Mouse (Mus musculus) liver, embryonic 11.5 days (tissue): Measurements from ENCODE around the gene Capn1. TPM values are rescaled to one million over a fixed set of nuclear protein-coding genes. Genes with fewer than 3 reads are reported as not detected.

Experiments
- ATAC-seq: fragments of 200-750 bp; cut with Nextera tagmentation; replicated peaks from 2 replicates; pipeline ENCODE4 v1.8.0; 2017; ENCODE audit warnings: moderate number of reproducible peaks, mild to moderate bottlenecking, moderate TSS enrichment, moderate library complexity; ENCODE audit not compliant: low FRiP score
- DNase-seq: peaks from one replicate; pipeline ENCODE4 v3.0.0-alpha.2; 2017; ENCODE audit warnings: low spot score
- H3K27ac ChIP-seq: fragments of 300-500 bp; sonication (generic); 2 replicates; pipeline ENCODE4 v1.5.1; 2014; ENCODE audit warnings: mild to moderate bottlenecking, low read depth, low read length, control low read depth
- H3K27me3 ChIP-seq: fragments of 300-500 bp; sonication (generic); replicated peaks from 2 replicates; pipeline ENCODE4 v1.6.1; 2014; ENCODE audit warnings: low read length, mixed read lengths; ENCODE audit not compliant: control insufficient read depth, insufficient read depth
- H3K36me3 ChIP-seq: fragments of 300-500 bp; sonication (generic); 2 replicates; pipeline ENCODE4 v1.6.1; 2014; ENCODE audit warnings: mild to moderate bottlenecking, low read length, moderate library complexity, mixed read lengths; ENCODE audit not compliant: control insufficient read depth, insufficient read depth
- H3K4me1 ChIP-seq: fragments of 300-500 bp; sonication (generic); replicated peaks from 2 replicates; pipeline ENCODE4 v1.6.1; 2014; ENCODE audit warnings: low read length, mixed read lengths; ENCODE audit not compliant: control insufficient read depth, insufficient read depth
- H3K4me2 ChIP-seq: fragments of 300-500 bp; sonication (generic); 2 replicates; pipeline ENCODE4 v1.6.1; 2014; ENCODE audit warnings: mild to moderate bottlenecking, control low read depth, moderate library complexity
- H3K4me3 ChIP-seq: fragments of 300-500 bp; sonication (generic); 2 replicates; pipeline ENCODE4 v1.5.1; 2014; ENCODE audit warnings: low read depth, low read length, control low read depth
- H3K9ac ChIP-seq: fragments of 300-500 bp; sonication (generic); 2 replicates; pipeline ENCODE4 v1.6.1; 2014; ENCODE audit warnings: low read depth, low read length, control low read depth
- H3K9me3 ChIP-seq: fragments of 300-500 bp; sonication (generic); 2 replicates; pipeline ENCODE4 v1.6.1; 2016; ENCODE audit warnings: low read length, inconsistent platforms, mixed read lengths; ENCODE audit not compliant: control insufficient read depth
- WGBS: fragments of 180-500 bp; shearing (Covaris S2); extraction: QIAGEN DNeasy Blood & Tissue Kit; methylation state at CpG from one replicate; pipeline ENCODE4 v1.1.7; 2014; 5-methylcytosine and 5-hydroxymethylcytosine counted together
- polyA plus RNA-seq: library from polyadenylated mRNA; unstranded; fragments of >200 nt; fragmentation: Nextera tagmentation; extraction: Ambion mirVana; gene quantifications from 2 replicates; pipeline ENCODE4 v1.2.1, GENCODE M21; 2014

The Capn1 gene
- polyA plus RNA-seq, 1 experiment from 2014 or later = 25.2 TPM

DNA sequence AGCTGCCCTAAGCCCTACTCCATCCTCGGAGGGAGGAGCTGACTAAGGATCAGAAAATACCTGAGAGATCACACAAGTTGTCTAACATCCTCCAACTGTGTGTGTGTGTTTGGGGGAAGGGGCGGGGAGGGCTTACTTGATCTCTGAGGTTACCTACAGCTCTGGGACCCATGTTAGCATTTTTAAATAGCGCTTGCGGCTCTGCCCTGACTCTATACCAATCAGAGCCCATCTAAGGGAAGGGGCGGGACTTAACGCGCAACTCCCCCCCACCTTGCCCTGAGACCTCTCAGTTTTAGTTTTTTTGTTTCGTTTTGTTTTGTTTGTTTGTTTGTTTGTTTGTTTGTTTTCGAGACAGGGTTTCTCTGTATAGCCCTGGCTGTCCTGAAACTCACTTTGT lies 13.7 kb upstream of the Capn1 start:
- H3K4me1 ChIP-seq = no peaks in the 10 kb centered on the region
- no peak overlapping the region for H3K27ac ChIP-seq
- no peaks in the 10 kb centered on the region for H3K36me3 ChIP-seq
- no peaks in the 10 kb centered on the region; the same call in 1 of the 2 replicates for H3K27me3 ChIP-seq
- no peak overlapping the region for H3K9ac ChIP-seq
- no peaks in the 10 kb centered on the region for H3K9me3 ChIP-seq
- WGBS = 72% methylated on average over 9 of the region's 9 CpGs
- H3K4me2 ChIP-seq = no peak overlapping the region
- H3K4me3 ChIP-seq = no peak overlapping the region
- DNase-seq = no peak
- no peak for ATAC-seq

DNA sequence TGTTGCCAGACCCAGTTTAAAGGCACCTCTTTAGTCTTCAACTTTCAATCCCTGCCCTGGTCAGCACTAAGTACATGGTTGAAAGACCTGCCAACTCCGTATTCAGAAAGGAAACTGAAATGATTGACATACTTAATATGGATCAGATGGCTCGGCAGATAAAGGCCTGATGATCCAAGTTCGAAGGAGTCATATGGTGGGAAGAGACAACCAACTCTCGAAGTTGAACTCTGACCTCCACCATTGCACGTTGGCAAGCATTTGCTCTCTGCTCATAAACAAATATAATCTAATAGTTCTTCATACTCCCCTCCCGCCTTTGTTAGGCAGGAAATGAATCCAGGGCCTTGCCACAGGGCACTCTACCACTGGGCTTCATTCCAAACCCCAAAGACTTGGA lies 13.3 kb upstream of the Capn1 start:
- DNase-seq = no peak
- no peak overlapping the region for H3K9ac ChIP-seq
- H3K27me3 ChIP-seq = no peaks in the 10 kb centered on the region; the same call in 1 of the 2 replicates
- no peak for ATAC-seq
- H3K4me2 ChIP-seq = no peak overlapping the region
- H3K4me1 ChIP-seq = no peaks in the 10 kb centered on the region
- H3K9me3 ChIP-seq = no peaks in the 10 kb centered on the region
- H3K4me3 ChIP-seq = no peak overlapping the region
- H3K27ac ChIP-seq = no peak overlapping the region
- WGBS = 81% methylated on average over 6 of the region's 6 CpGs
- H3K36me3 ChIP-seq = no peaks in the 10 kb centered on the region

DNA sequence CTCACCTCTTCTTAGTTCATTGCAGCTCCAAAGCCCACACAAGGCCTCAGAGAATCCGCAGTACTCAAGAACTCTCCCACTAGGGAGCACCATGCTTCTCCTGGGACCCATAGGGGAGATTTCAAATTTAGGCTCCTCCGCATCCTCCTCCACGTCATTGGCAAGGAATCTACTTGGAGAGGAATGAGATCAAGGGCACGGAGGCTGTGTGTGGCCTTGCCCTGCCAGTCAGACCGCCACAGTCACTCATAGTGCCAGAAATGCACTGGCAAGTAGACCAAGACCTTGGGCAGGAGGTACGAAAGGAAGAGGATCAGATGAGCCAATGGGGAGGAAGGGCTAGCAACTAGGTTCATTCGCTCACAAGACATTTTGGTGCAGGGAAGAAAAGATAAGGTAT lies 8.2 kb upstream of the Capn1 start:
- H3K4me1 ChIP-seq = peaks cover 6% of the 10 kb centered on the region
- WGBS = 81% methylated on average over 7 of the region's 7 CpGs
- H3K27ac ChIP-seq = no peak overlapping the region
- no peaks in the 10 kb centered on the region for H3K27me3 ChIP-seq
- ATAC-seq = no peak
- no peak overlapping the region for H3K9ac ChIP-seq
- no peak overlapping the region for H3K4me3 ChIP-seq
- DNase-seq = no peak
- no peaks in the 10 kb centered on the region for H3K36me3 ChIP-seq
- no peak overlapping the region for H3K4me2 ChIP-seq
- no peaks in the 10 kb centered on the region for H3K9me3 ChIP-seq

DNA sequence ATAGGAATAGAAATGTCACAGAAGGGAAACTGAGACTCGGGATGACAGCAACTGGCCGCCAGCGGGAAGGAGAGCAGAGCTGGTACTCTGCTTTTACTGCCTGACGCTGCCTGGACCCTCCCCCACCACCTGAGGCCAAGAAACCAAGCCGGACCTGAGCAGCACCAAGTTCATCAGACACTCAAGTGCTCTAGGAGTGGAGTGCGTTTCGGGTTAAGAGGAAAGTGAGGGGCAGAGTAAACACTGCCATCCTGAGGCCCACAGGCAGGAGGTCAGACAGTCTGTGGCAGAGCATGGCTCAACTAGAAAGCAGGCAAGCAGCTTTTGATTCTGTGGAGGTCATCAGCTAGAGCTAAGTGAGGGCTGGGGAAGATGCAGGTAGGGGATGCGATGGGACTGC lies 7.4 kb upstream of the Capn1 start:
- H3K4me1 ChIP-seq = peaks cover 13% of the 10 kb centered on the region
- DNase-seq (no peak), ATAC-seq (no peak)
- H3K9me3 ChIP-seq = no peaks in the 10 kb centered on the region
- no peak overlapping the region for H3K4me3 ChIP-seq
- no peak overlapping the region for H3K4me2 ChIP-seq
- 61% methylated on average over 8 of the region's 8 CpGs for WGBS
- no peak overlapping the region for H3K27ac ChIP-seq
- no peaks in the 10 kb centered on the region for H3K36me3 ChIP-seq
- no peaks in the 10 kb centered on the region for H3K27me3 ChIP-seq
- no peak overlapping the region for H3K9ac ChIP-seq

GRCm38 (mm10) chr19:6020276-6020675 lies 4.6 kb upstream of the Capn1 start:
- no peaks in the 10 kb centered on the region for H3K36me3 ChIP-seq
- 0 out of 2 replicates have a peak, but pooled peaks cover 4% of the 10 kb centered on the region for H3K27me3 ChIP-seq
- H3K4me1 ChIP-seq = peaks cover 29% of the 10 kb centered on the region
- DNase-seq (no peak), ATAC-seq (no peak)
- H3K4me2 ChIP-seq = no peak overlapping the region
- no peaks in the 10 kb centered on the region for H3K9me3 ChIP-seq
- 40% methylated on average over 3 of the region's 3 CpGs for WGBS
- no peak overlapping the region for H3K4me3 ChIP-seq
- no peak overlapping the region for H3K27ac ChIP-seq
- H3K9ac ChIP-seq = no peak overlapping the region

DNA sequence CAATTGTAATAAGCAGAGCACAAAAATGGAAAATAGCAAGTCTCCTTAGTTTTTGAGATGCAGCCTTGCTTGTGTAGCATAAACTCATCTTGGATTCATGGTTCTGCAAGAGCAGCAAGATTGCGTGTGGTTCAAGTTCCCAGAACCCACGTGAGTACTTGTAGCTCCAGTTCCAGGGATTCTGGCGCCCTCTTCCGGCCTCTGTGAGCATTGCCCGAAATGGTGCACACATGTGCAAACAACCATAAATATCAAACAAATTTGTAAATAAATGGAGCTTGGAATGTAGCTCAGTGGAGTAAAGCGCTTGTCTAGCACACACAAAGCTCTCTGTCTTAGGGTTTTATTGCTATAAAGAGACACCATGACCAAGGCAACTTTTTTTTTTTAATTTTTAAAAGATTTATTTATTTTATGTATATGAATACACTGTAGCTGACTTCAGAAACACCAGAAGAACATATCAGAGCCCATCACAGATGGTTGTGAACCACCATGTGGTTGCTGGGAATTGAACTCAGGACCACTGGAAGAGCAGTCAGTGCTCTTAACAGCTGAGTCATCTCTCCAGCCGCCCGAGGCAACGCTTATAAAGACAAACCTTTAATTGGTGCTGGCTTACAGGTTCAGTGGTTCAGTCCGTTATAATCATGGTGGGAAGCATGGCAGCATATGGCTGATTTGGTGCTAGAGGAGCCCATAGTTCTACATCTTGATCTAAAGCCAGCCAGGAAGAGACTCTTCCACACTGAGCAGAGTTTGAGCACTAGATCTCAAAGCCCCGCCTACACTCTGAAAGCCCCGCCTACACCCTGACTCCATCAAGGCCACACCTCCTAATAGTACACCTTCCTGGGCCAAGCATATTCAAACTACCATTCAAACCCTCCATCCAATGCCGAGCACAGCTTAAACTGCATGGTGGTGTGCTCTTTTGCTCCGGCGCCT lies 2.7 kb upstream of the Capn1 start:
- H3K4me2 ChIP-seq = peak overlapping the region; percentile 47
- H3K4me3 ChIP-seq = peak overlapping the region; percentile 31; the same call in 1 of the 2 replicates
- H3K36me3 ChIP-seq = no peaks in the 10 kb centered on the region
- peaks cover 38% of the 10 kb centered on the region for H3K4me1 ChIP-seq
- no peaks in the 10 kb centered on the region for H3K9me3 ChIP-seq
- 0 out of 2 replicates have a peak overlapping the region, but pooled peaks have one; percentile 22 for H3K9ac ChIP-seq
- WGBS = 24% methylated on average over 15 of the region's 15 CpGs
- ATAC-seq (peak; percentile 52), DNase-seq (peak; percentile 78)
- H3K27ac ChIP-seq = peak overlapping the region; percentile 16; the same call in 1 of the 2 replicates
- 0 out of 2 replicates have a peak, but pooled peaks cover 4% of the 10 kb centered on the region for H3K27me3 ChIP-seq

DNA sequence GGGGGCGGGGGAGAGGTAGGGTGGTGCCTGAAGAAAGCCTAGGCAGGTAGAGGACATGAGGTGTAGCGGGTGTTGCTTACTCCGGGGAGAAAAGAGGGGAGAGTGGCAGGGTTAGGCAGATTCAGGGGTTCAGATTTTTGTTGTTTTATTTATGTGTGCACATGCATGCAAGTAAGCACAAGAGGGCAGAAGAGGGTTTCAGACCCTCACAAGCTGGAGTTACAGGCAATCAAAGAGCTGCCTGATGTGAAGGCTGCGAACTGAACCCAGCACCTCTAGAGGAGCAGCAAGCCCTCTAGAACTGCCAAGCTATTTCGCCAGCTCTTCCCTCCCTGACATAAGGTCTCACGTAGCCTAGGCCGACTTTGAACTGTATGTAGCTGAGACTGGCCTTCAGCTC lies 835 bp upstream of the Capn1 start:
- H3K27me3 ChIP-seq = 0 out of 2 replicates have a peak, but pooled peaks cover 4% of the 10 kb centered on the region
- H3K4me3 ChIP-seq = peak overlapping the region; percentile 56
- H3K9ac ChIP-seq = 0 out of 2 replicates have a peak overlapping the region, but pooled peaks have one; percentile 81
- peaks cover 38% of the 10 kb centered on the region for H3K4me1 ChIP-seq
- H3K36me3 ChIP-seq = no peaks in the 10 kb centered on the region
- H3K4me2 ChIP-seq = peak overlapping the region; percentile 93
- H3K27ac ChIP-seq = no peak overlapping the region
- no peaks in the 10 kb centered on the region for H3K9me3 ChIP-seq
- ATAC-seq = no peak
- 43% methylated on average over 7 of the region's 7 CpGs for WGBS
- no peak for DNase-seq

DNA sequence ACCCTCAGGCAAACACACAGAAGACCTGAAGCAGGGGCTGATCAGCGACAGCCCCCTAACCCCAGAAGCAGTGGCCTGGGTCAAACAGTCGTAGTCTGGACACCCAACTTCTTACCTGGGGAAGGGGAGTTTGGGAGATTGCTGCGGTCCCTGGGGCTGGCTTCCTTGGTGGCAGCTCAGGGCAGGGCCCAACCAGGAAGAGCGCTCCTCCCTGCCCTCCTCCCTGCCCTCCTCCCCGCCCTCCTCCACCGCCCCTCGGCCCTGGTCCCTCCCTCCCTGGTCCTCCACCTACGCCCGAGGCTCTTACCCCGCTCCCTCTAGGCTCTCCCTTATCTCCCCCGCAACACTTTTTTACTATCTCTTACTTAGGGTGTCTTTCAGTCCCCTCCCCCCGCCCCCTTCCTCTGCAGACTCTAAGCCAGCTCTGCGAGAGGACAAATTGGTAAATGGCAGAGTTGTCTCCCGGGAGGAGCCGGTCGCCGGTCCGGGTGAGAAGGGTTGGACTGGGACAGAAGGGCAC lies 646 bp downstream of the Capn1 start:
- peak overlapping the region; percentile 56 for H3K4me3 ChIP-seq
- DNase-seq (peak; percentile 82), ATAC-seq (peak; percentile 95)
- WGBS = 2% methylated on average over 18 of the region's 18 CpGs
- H3K9ac ChIP-seq = peak overlapping the region; percentile 81
- H3K36me3 ChIP-seq = no peaks in the 10 kb centered on the region
- H3K27me3 ChIP-seq = 0 out of 2 replicates have a peak, but pooled peaks cover 4% of the 10 kb centered on the region
- H3K27ac ChIP-seq = peak overlapping the region; percentile 93
- H3K4me1 ChIP-seq = peaks cover 35% of the 10 kb centered on the region
- H3K4me2 ChIP-seq = peak overlapping the region; percentile 93
- no peaks in the 10 kb centered on the region for H3K9me3 ChIP-seq
